Mouse (Mus musculus): Measurements from ENCODE around the gene Syngr1. TPM values are rescaled to one million over a fixed set of nuclear protein-coding genes. Genes with fewer than 3 reads are reported as not detected.
A peak's percentile ranks its signal among the peaks of the same experiment; 100 is the strongest.

The Syngr1 gene
- total RNA-seq, 2 experiments from 2014 or later = 429 to 434 TPM

- Histone ChIP-seq H3K27ac (no peak overlapping the region), H3K4me3 (no peak overlapping the region)
- TF ChIP-seq CTCF (IDR thresholded peaks at IDR 0.05) = no peak
- intact Hi-C loops (cut with DNase I) = no loop called here
- DNase-seq (ENCODE audit: extremely low spot score in 1 of 2, low spot score in 2 of 2) = no peak
Measured at GRCm38 (mm10) chr15:80058151-80058550, 33.0 kb upstream of the Syngr1 start.

- Histone ChIP-seq H3K4me3 (no peak overlapping the region), H3K27ac (no peak overlapping the region)
- intact Hi-C loops (cut with DNase I) = no loop called here
- no peak for DNase-seq (ENCODE audit: extremely low spot score in 1 of 2, low spot score in 2 of 2)
- no peak for TF ChIP-seq CTCF (IDR thresholded peaks at IDR 0.05)
Measured at GRCm38 (mm10) chr15:80059606-80060005, 31.5 kb upstream of the Syngr1 start.

- no peak for DNase-seq (ENCODE audit: extremely low spot score in 1 of 2, low spot score in 2 of 2)
- intact Hi-C loops (cut with DNase I) = no loop called here
- no peak; the same call in 1 of the 2 replicates for TF ChIP-seq CTCF (IDR thresholded peaks at IDR 0.05)
- H3K4me3 ChIP-seq = no peak overlapping the region
- H3K27ac ChIP-seq = no peak overlapping the region
Measured at GRCm38 (mm10) chr15:80060356-80061070, 30.6 kb upstream of the Syngr1 start.

- Histone ChIP-seq H3K27ac (no peak overlapping the region), H3K4me3 (no peak overlapping the region)
- no peak for DNase-seq (ENCODE audit: extremely low spot score in 1 of 2, low spot score in 2 of 2)
- intact Hi-C loops (cut with DNase I) = no loop called here
- TF ChIP-seq CTCF (IDR thresholded peaks at IDR 0.05) = no peak
Measured at GRCm38 (mm10) chr15:80061071-80061550, 30.0 kb upstream of the Syngr1 start.

- TF ChIP-seq CTCF (IDR thresholded peaks at IDR 0.05) = no peak
- intact Hi-C loops (cut with DNase I) = no loop called here
- Histone ChIP-seq H3K4me3 (no peak overlapping the region), H3K27ac (no peak overlapping the region)
- DNase-seq (ENCODE audit: extremely low spot score in 1 of 2, low spot score in 2 of 2) = no peak
Measured at GRCm38 (mm10) chr15:80062339-80062738, 28.8 kb upstream of the Syngr1 start.

GRCm38 (mm10) chr15:80062821-80063220 is 28.3 kb upstream of the Syngr1 start:
- no peak overlapping the region for H3K4me3 ChIP-seq
- TF ChIP-seq CTCF (IDR thresholded peaks at IDR 0.05) = no peak
- no peak overlapping the region for H3K27ac ChIP-seq
- intact Hi-C loops (cut with DNase I) = no loop called here
- peak in 1 of 2 experiments; percentile 23 for DNase-seq (ENCODE audit: extremely low spot score in 1 of 2, low spot score in 2 of 2)

GRCm38 (mm10) chr15:80064965-80065364 is 26.2 kb upstream of the Syngr1 start:
- Histone ChIP-seq H3K4me3 (no peak overlapping the region), H3K27ac (no peak overlapping the region)
- no peak for TF ChIP-seq CTCF (IDR thresholded peaks at IDR 0.05)
- DNase-seq (ENCODE audit: extremely low spot score in 1 of 2, low spot score in 2 of 2) = no peak
- intact Hi-C loops (cut with DNase I) = loop anchor here (2.0 kb wide), 1 partner anchor 118 kb away; no protein-coding TSS in a partner anchor

- Histone ChIP-seq H3K4me3 (no peak overlapping the region), H3K27ac (no peak overlapping the region)
- DNase-seq (ENCODE audit: extremely low spot score in 1 of 2, low spot score in 2 of 2) = no peak
- TF ChIP-seq CTCF (IDR thresholded peaks at IDR 0.05) = peak; percentile 53
- intact Hi-C loops (cut with DNase I) = loop anchor here (2.0 kb wide), 1 partner anchor 119 kb away; no protein-coding TSS in a partner anchor
Measured at GRCm38 (mm10) chr15:80065414-80065813, 25.7 kb upstream of the Syngr1 start.

- intact Hi-C loops (cut with DNase I) = no loop called here
- TF ChIP-seq CTCF (IDR thresholded peaks at IDR 0.05) = peak; percentile 47
- DNase-seq (ENCODE audit: extremely low spot score in 1 of 2, low spot score in 2 of 2) = no peak
Measured at GRCm38 (mm10) chr15:80066538-80066937, 24.6 kb upstream of the Syngr1 start.

GRCm38 (mm10) chr15:80069171-80069570 is 22.0 kb upstream of the Syngr1 start:
- intact Hi-C loops (cut with DNase I) = no loop called here
- no peak overlapping the region for H3K4me3 ChIP-seq

More at GRCm38 (mm10) chr15:80066538-80066937, 24.6 kb upstream of the Syngr1 start:
- Histone ChIP-seq H3K27ac (no peak overlapping the region), H3K4me3 (no peak overlapping the region)

GRCm38 (mm10) chr15:80070095-80070644 is 21.0 kb upstream of the Syngr1 start:
- Histone ChIP-seq H3K4me3 (no peak overlapping the region), H3K27ac (no peak overlapping the region)
- no peak for TF ChIP-seq CTCF (IDR thresholded peaks at IDR 0.05)
- intact Hi-C loops (cut with DNase I) = no loop called here
- no peak for DNase-seq (ENCODE audit: extremely low spot score in 1 of 2, low spot score in 2 of 2)

More at GRCm38 (mm10) chr15:80069171-80069570, 22.0 kb upstream of the Syngr1 start:
- TF ChIP-seq CTCF (IDR thresholded peaks at IDR 0.05) = no peak
- DNase-seq (ENCODE audit: extremely low spot score in 1 of 2, low spot score in 2 of 2) = no peak
- H3K27ac ChIP-seq = no peak overlapping the region

GRCm38 (mm10) chr15:80071951-80072437 is 19.1 kb upstream of the Syngr1 start:
- Histone ChIP-seq H3K27ac (no peak overlapping the region), H3K4me3 (no peak overlapping the region)
- DNase-seq (ENCODE audit: extremely low spot score in 1 of 2, low spot score in 2 of 2) = no peak
- intact Hi-C loops (cut with DNase I) = no loop called here
- no peak for TF ChIP-seq CTCF (IDR thresholded peaks at IDR 0.05)

All from left cerebral cortex, adult 2 months (tissue).